Mouse (Mus musculus) limb, embryonic 14.5 days (tissue): Measurements from ENCODE around the gene Rpp30. TPM values are rescaled to one million over a fixed set of nuclear protein-coding genes. Genes with fewer than 3 reads are reported as not detected.

ENCODE experiments used
- ATAC-seq: fragments of 200-750 bp; cut with Nextera tagmentation; 2 replicates; pipeline ENCODE4 v1.8.0; 2017; ENCODE audit warnings: low read depth, moderate number of reproducible peaks, moderate TSS enrichment; ENCODE audit not compliant: low FRiP score
- DNase-seq: peaks from one replicate; pipeline ENCODE4 v3.0.0-alpha.2; 2015; ENCODE audit warnings: low spot score
- H3K27ac ChIP-seq: fragments of 300-500 bp; sonication (generic); replicated peaks from 2 replicates; pipeline ENCODE4 v1.5.1; 2014; ENCODE audit warnings: low read depth, mild to moderate bottlenecking, low read length, moderate library complexity, mixed read lengths
- H3K27me3 ChIP-seq: fragments of 300-500 bp; sonication (generic); 2 replicates; pipeline ENCODE4 v1.6.1; 2014; ENCODE audit warnings: low read length, mixed read lengths; ENCODE audit not compliant: control insufficient read depth, insufficient read depth
- H3K36me3 ChIP-seq: fragments of 300-500 bp; sonication (generic); 2 replicates; pipeline ENCODE4 v1.6.1; 2014; ENCODE audit warnings: mild to moderate bottlenecking, low read length, moderate library complexity, mixed read lengths; ENCODE audit not compliant: control insufficient read depth, insufficient read depth
- H3K4me1 ChIP-seq: fragments of 300-500 bp; sonication (generic); 2 replicates; pipeline ENCODE4 v1.6.1; 2014; ENCODE audit warnings: antibody characterized with exemption, low read length, mixed read lengths; ENCODE audit not compliant: control insufficient read depth, insufficient read depth
- H3K4me2 ChIP-seq: fragments of 300-500 bp; sonication (generic); replicated peaks from 2 replicates; pipeline ENCODE4 v1.6.1; 2014; ENCODE audit warnings: low read depth, mild to moderate bottlenecking, low read length, moderate library complexity; ENCODE audit not compliant: severe bottlenecking
- H3K4me3 ChIP-seq: fragments of 300-500 bp; sonication (generic); replicated peaks from 2 replicates; pipeline ENCODE4 v1.5.1; 2014; ENCODE audit warnings: low read length
- H3K9ac ChIP-seq: fragments of 300-500 bp; sonication (generic); 2 replicates; pipeline ENCODE4 v1.6.1; 2014; ENCODE audit warnings: mild to moderate bottlenecking, low read depth, low read length, moderate library complexity; ENCODE audit not compliant: severe bottlenecking
- H3K9me3 ChIP-seq: fragments of 300-500 bp; sonication (generic); 2 replicates; pipeline ENCODE4 v1.6.1; 2016; ENCODE audit warnings: low read length; ENCODE audit not compliant: control insufficient read depth
- POLR2A ChIP-seq: fragments of 200-500 bp; IDR thresholded peaks from 2 replicates; pipeline ENCODE4 v1.8.0; 2012; ENCODE audit warnings: inconsistent platforms, mild to moderate bottlenecking, moderate library complexity, borderline replicate concordance; ENCODE audit not compliant: insufficient read depth, insufficient read length; ENCODE audit errors: extremely low read depth
- WGBS: fragments of 180-500 bp; shearing (Covaris S2); extraction: QIAGEN DNeasy Blood & Tissue Kit; methylation state at CpG from one replicate; pipeline ENCODE4 v1.1.7; 2014; 5-methylcytosine and 5-hydroxymethylcytosine counted together
- polyA plus RNA-seq, 2 experiments: library from polyadenylated mRNA; depleted of rRNA in 1 of 2; stranded (reverse) in 1 of 2; unstranded in 1 of 2; fragments of >200 nt; fragmentation: Nextera tagmentation in 1 of 2; extraction: Ambion mirVana in 1 of 2; gene quantifications; 2 replicates each; pipeline versions ENCODE4 v1.2.1 to v1.2.3; 2012 to 2014

The Rpp30 gene
- polyA plus RNA-seq, 2 experiments, result 27.5 to 67.5 TPM

- Histone ChIP-seq H3K27ac (no peak overlapping the region), H3K4me2 (no peak overlapping the region), H3K27me3 (no peaks in the 10 kb centered on the region), H3K36me3 (no peaks in the 10 kb centered on the region), H3K9ac (no peak overlapping the region), H3K4me3 (no peak overlapping the region), H3K4me1 (0 out of 2 replicates have a peak, but pooled peaks cover 2% of the 10 kb centered on the region), H3K9me3 (no peaks in the 10 kb centered on the region)
- 57% methylated on average over 17 of the region's 17 CpGs for WGBS
- ATAC-seq (no peak), DNase-seq (no peak)
- no peak for TF ChIP-seq POLR2A
Measured at GRCm38 (mm10) chr19:36112007-36112406, 28.5 kb downstream of the Rpp30 start.

DNA sequence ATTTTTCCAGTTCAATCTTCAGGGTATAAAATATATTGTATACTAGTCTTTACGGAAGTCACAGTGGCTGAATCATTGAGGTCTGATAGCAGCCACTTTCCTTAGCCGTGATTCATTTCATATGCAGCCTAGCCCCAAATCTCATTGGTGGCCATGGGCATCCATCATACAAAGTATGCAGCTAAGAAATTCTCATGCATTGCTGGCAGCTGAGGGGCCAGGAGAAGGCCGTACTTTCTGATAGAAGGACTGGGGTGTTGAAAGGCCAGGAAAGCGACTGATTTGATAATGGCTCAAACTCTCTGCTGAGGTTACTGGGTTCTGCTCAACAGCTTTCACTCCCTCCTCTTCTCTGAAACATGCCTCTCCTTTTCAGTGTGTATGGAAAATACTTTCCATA is 32.7 kb downstream of the Rpp30 start:
- no peaks in the 10 kb centered on the region for H3K9me3 ChIP-seq
- H3K27me3 ChIP-seq, result no peaks in the 10 kb centered on the region
- no peak overlapping the region for H3K27ac ChIP-seq
- TF ChIP-seq POLR2A, result no peak
- H3K4me1 ChIP-seq, result no peaks in the 10 kb centered on the region
- no peak for ATAC-seq
- H3K9ac ChIP-seq, result no peak overlapping the region
- 81% methylated on average over 4 of the region's 4 CpGs for WGBS
- no peak for DNase-seq
- H3K4me3 ChIP-seq, result no peak overlapping the region
- no peaks in the 10 kb centered on the region for H3K36me3 ChIP-seq
- no peak overlapping the region for H3K4me2 ChIP-seq

DNA sequence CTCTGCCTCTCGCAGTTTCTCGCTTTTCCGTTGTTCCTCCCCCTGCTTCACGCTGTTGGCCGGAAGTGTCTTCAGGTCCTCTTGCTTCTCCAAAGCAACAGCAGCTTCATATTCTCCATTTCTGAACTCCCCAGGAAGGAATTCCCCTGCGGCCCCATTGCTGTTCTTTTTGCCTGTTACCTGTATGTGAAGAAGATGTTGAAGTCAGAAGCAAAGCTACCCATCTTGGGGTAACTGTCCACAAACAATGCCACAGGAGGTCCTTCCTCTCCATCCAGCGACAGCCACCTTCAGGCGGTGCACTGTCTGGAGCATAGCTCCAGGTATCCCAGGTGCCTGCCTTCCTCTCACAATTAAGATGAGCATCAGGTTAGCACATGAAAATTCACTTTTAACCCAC is 35.7 kb downstream of the Rpp30 start:
- no peak overlapping the region for H3K9ac ChIP-seq
- DNase-seq (no peak), ATAC-seq (no peak)
- WGBS, result 89% methylated on average over 8 of the region's 8 CpGs
- H3K27ac ChIP-seq, result no peak overlapping the region
- no peak overlapping the region for H3K4me3 ChIP-seq
- no peaks in the 10 kb centered on the region for H3K27me3 ChIP-seq
- H3K4me1 ChIP-seq, result no peaks in the 10 kb centered on the region
- peaks cover 2% of the 10 kb centered on the region; the same call in 1 of the 2 replicates for H3K9me3 ChIP-seq
- TF ChIP-seq POLR2A, result no peak
- H3K36me3 ChIP-seq, result no peaks in the 10 kb centered on the region
- no peak overlapping the region for H3K4me2 ChIP-seq

DNA sequence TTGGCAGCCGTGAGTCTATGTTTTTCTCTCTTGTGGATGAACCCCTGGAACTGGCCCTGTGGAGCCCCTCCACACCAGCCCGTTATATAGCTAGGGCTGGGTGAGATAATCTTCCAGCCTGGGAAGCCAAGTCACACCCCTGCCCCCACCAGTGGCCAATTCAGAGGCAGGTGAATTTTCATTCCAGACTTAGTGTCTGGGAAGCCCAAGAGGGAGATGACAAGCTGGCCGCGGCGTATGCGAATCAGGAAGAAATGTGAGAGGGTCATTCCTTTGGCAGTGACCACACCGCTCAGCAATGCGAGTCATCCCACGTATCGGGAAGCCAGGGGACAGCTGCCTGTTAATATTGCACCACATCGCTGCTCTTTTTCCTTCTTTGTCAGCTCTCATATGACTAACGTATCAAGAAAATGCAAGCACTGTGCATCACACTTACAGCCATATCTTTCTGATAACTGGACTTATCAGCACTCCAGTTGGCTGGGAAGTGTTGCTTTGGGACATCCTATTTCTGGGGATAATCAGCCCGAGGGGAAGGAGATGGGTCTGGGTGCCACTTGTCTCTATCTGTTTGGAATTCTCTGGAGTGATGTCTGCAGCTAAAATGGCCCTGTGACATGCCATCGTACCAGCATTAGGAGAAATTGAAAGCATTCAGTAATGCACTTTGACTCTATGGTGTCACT is 36.4 kb downstream of the Rpp30 start, which contains the start of gene Ankrd1:
Ankrd1 (minus strand) TSS at position 317 of the 689 bp plus-strand sequence.
- H3K36me3 ChIP-seq, result no peaks in the 10 kb centered on the region
- H3K9ac ChIP-seq, result no peak within 1 kb of the TSS
- H3K9me3 ChIP-seq, result peaks cover 2% of the 10 kb centered on the region; the same call in 1 of the 2 replicates
- H3K27me3 ChIP-seq, result no peaks in the 10 kb centered on the region
- H3K4me2 ChIP-seq, result no peak within 1 kb of the TSS
- DNase-seq (peak; percentile 51), ATAC-seq (peak; percentile 79)
- no peak within 1 kb of the TSS for H3K4me3 ChIP-seq
- TF ChIP-seq POLR2A, result no peak
- H3K4me1 ChIP-seq, result no peaks in the 10 kb centered on the region
- H3K27ac ChIP-seq, result no peak within 1 kb of the TSS
- 76% methylated on average over 14 of the region's 14 CpGs for WGBS

DNA sequence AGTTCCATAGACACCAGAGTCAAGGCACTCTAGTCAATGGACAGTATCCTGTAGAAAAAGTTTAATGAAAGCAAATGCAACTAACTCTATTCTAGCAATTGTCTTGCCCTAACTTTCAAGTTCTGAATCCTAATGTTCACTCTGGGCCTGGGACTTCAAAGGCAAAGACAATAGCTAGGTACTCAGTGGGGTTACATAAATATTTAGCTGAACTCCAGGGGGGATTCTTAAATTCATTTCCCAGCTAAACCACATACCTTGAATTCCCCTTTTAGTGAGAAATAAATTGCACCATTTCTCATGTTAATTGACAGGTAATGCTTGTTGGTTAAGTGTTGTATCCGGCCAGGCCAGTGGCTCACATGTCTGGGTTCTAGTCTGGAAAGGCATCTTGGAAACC is 40.7 kb downstream of the Rpp30 start:
- peaks cover 2% of the 10 kb centered on the region; the same call in 1 of the 2 replicates for H3K9me3 ChIP-seq
- no peak overlapping the region for H3K4me3 ChIP-seq
- DNase-seq (no peak), ATAC-seq (no peak)
- no peak overlapping the region for H3K27ac ChIP-seq
- 25% methylated on average over 1 of the region's 1 CpGs for WGBS
- no peak overlapping the region for H3K9ac ChIP-seq
- no peak overlapping the region for H3K4me2 ChIP-seq
- no peak for TF ChIP-seq POLR2A
- H3K27me3 ChIP-seq, result no peaks in the 10 kb centered on the region
- H3K4me1 ChIP-seq, result 0 out of 2 replicates have a peak, but pooled peaks cover 3% of the 10 kb centered on the region
- H3K36me3 ChIP-seq, result no peaks in the 10 kb centered on the region
